Mouse (Mus musculus): Measurements from ENCODE around the gene Lrrfip1.

The Lrrfip1 gene

DNA sequence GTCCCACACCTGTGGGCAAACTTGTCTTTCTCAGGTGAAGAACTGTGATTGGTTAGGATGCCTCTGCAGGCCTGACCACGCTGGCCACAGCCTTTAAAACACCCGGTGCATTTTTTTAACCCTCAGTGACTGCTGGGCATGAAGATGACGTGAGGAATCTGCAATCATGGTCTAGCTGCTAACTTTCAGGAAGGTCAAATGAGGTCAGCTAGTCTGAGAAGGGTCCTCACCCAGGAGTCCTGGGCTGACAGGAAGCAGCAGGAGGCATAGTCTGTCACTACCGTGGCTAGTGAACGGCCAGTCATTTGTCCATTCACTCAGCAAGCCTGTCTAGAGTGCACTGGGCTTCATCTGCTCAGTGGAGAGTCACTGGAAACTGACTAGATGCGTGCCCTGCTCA, 93.9 kb downstream of the Lrrfip1 start:
- DNase-seq, result no peak

- no peak for DNase-seq
These were observed 94.8 kb downstream of the Lrrfip1 start for GRCm38 (mm10) chr1:91093296-91093695.

GRCm38 (mm10) chr1:91094001-91094400, 95.5 kb downstream of the Lrrfip1 start:
- DNase-seq, result no peak

- no peak for DNase-seq
These were observed 96.7 kb downstream of the Lrrfip1 start for GRCm38 (mm10) chr1:91095258-91095657.

DNA sequence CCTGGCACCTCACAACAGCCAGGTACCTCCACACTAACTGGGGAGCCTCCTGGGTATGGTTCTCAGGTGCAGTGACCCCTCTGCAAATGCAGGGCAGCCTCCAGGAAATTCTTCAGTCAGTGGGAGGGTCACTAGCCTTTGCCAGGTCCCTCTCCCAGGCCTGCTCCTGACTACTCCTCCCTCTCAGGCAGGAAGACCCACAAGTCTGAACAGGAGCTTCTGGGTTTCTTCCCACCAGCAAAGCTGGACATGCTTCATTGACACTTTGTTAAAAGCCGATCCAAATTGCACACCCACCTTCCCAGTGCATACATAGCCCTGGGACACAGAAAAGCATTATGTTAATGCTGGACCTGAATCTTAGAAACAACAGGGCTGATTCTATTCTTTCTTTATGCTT, 97.3 kb downstream of the Lrrfip1 start:
- no peak for DNase-seq

DNA sequence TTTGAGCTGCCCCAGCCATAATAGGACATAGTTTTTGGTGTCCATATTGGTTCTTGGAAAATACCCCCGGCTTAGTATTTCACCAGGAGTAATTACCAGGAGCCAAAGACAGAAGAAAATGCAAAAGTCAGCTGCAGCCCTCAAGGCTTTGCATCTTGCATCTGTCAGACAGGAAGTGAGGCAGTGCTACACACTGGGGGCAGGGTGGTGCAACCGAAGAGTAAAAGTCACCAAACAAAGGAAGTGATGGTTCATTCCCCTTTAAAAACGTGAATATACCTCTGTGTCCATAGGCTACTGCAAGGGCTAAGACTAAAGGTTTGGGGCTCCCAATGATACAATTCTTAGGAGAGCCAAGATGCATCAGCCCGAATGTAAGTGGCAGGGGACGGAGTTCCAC, 98.0 kb downstream of the Lrrfip1 start:
- DNase-seq, result no peak

DNA sequence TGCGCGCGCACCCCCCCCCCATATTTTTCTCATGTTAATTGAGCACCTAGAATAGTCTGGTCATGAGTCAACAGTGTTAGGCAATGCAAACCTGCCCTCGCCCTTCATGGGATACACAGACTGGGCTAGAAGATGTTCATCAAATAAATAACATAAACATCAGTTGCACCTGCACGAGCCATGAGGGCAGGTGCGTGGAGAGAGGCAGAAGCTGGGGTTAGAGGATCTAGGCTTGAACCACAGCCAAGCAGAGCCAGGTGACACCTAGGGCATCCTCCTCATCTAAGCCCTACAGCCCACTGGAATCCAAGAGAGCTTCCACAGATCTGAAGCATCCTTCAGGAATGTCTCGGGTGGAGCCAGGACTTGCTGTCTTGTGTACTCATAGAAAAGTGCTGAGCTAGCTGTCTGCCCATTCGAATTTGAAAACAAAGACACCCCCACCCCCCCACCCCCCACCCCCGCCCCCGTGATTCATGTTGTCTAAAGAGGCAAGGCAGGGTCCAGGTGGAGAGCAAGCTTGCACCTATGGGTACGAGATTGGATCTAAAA, 98.8 kb downstream of the Lrrfip1 start:
- no peak for DNase-seq

DNA sequence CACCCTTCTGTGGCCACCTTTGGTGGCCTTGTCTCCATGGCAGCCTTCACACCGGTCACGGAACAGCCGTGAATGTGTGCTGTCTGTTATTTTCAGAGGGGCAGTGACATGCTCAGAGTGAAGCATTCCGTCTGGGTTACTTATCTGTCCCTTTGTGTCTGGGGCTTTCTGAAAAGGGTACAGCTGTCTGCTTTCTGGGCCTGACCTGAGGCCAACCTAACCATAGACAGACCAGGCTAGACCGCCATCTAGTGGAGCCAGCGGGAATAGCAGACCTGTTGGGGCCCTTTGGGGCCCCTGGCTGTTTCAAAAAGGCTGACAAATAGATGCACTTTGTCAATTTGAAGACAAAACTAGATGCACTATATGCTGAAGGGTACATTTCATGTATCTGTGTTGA, 100.3 kb downstream of the Lrrfip1 start:
- peak; percentile 43 for DNase-seq

- no peak for DNase-seq
These were observed 103.3 kb downstream of the Lrrfip1 start for GRCm38 (mm10) chr1:91101709-91102440.

DNA sequence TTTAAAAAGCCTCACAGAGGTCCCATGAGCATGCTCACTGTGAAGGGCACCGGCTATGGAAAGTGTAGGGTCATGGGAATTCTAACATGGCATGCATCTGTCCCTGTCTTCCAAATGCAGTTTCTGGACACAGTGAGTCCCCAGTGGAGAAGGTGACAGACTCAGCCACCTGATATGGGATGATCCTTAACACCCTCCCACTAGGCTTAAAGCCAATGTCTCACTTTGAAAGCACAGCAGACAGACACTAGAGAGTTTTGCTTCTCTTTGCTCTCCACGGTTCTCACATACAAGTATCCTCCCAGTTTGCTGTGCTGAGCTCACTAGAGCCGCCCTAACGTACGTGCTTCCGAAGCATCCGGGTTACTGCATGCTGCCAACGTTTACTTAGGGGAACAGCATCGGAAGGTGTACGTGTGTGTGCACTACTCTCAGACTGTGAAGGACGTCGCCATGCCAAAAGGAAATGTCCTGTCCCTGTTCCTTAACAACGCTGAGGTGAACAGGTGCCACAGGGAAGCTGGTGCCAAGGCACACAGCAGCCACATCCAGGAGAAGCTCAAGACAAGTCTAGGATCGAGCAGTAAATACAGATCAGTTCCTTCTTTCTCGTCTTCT, 104.9 kb downstream of the Lrrfip1 start:
- no peak for DNase-seq

GRCm38 (mm10) chr1:91107548-91107947, 109.0 kb downstream of the Lrrfip1 start:
- no peak for DNase-seq

DNA sequence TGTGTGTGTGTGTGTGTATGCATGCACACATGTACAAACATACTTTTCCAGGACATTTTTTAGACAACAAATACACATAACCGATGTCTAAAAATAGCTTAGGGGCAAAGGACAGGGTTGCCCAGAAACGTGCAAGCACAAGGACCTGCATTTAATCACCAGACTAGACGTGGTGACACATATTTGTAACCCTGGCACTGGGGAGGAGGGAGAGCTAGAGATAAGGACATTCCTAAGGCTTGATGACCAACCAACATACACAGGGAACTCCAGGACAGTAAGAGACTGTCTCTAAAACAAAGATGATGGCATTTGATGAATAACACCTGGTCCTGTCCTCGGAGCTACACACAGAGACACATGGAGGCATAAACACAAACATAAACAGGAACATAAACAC, 110.8 kb downstream of the Lrrfip1 start:
- DNase-seq, result no peak

DNA sequence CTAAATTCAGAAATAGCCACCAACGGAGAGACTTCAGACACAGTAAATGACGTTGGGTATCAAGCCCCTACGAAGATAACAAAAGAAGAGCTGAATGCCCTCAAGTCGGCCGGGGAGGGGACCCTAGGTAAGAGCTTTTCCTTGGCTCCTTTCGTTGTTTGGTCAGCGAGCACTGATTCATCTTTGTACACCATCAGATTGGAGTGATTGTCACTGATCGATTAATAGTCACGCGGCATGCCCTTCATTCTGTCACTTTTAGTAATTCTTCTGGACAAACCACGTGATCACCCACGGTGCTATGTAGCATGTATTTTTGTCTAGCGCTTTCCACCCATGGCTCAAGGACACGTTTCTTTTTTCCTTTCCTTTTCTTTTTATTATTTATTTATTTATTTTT, 113.6 kb downstream of the Lrrfip1 start:
- DNase-seq, result no peak

DNA sequence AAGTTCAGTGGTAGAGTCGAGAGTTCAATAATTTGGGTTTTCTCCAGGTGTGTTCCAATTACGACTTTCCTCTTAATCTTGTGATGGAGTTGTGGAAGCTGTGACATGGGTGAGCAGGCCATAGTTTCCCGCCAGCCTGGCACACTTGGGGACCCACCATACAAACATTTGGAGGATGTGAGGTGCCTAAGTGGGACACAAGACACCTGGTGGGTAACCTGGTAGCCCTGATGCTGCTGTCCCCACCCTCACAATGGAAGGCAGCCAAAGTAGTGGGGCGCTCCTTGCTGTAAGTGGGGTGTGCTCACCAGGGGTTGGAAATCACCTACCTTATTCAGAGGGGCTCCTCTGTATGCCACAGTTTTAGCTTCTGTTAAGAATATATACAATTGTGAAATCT, 114.1 kb downstream of the Lrrfip1 start:
- DNase-seq, result no peak

GRCm38 (mm10) chr1:91122121-91122520, 123.6 kb downstream of the Lrrfip1 start:
- no peak for DNase-seq

DNA sequence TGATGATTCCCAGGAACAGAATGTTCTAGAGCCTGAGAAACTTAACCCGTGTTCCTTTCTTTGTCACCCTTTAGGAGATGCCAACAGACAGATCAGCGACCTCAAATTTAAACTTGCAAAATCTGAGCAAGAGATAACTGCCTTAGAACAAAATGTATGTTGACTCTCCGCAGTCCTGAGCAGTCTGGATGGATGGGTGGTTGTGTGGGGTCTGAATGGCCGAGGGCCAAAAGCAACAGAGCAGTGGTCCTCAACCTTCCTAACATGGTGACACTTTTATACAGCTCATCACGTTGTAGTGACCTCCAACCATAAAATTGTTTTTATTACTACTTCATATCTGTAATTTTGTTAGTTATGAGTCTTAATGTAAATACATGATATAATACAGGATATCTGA, 124.5 kb downstream of the Lrrfip1 start:
- no peak for DNase-seq

- no peak for DNase-seq
These were observed 124.9 kb downstream of the Lrrfip1 start for GRCm38 (mm10) chr1:91123466-91123865.

DNA sequence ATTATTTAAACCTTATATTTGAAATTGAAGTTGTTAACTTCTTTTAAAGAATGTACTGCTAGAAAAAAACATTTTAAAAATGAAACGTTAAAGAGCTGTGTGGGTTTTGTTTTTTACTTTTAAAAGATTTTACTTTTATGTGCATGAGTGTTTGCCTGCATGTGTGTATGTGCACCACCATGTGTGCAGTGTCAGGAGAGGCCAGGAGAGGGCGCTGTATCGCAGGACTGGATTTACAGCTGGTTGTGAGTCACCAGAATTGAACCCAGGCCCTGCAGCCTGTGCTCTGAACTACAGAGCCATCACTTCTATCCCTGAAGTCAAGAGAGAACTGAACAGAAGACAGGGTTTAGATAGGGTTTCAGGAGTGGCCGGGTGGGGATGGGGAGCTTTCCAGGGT, 130.3 kb downstream of the Lrrfip1 start:
- DNase-seq, result no peak

DNA sequence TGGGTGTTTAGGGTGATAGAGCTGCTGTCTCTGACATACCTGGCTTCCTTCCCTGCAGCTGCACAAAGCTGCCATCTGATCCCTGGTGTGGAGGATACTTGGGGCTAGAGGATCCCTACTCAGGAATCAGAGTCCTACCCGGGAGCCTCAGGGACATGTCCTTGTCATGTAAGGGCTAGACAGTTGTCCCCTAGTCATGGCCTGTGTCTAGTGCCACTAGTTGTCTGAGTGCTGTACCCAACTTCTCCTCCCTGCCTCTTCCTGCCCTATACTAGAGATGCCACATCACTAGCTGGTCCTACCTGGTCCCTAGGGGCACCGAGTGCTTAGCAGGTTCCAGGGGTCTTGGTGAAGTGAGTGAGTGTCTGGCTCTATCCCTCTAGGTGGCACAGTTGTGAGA, 138.5 kb downstream of the Lrrfip1 start:
- no peak for DNase-seq

GRCm38 (mm10) chr1:91144813-91145212, 146.3 kb downstream of the Lrrfip1 start, which contains the start of gene Rbm44:
Gene Rbm44 (plus strand): TSS chr1:91145089.
- no peak for DNase-seq

DNA sequence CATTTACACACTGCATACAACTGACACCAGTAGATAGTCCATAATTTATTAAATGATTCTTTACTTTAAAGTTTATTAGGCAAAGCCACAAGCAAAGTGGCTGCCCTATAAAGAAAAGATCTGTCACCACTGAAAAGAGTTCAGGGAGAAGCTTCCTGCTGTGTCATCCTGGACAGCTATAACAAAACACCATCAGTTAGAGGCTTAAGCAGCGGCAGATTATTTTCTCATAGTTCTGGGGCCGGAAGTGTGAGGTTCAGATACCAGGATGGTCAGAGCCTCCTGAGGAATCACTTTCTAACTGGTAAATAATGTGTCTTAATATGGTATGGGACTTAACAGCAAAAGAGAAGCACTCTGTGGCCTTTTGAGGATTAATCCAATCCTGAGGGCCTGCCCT, 153.0 kb downstream of the Lrrfip1 start:
- no peak for DNase-seq

GRCm38 (mm10) chr1:91166798-91167197, 168.3 kb downstream of the Lrrfip1 start:
- DNase-seq, result no peak

- DNase-seq, result no peak
These were observed 170.6 kb downstream of the Lrrfip1 start for GRCm38 (mm10) chr1:91169157-91169556.

GRCm38 (mm10) chr1:91174796-91175195, 176.3 kb downstream of the Lrrfip1 start:
- DNase-seq, result no peak

DNA sequence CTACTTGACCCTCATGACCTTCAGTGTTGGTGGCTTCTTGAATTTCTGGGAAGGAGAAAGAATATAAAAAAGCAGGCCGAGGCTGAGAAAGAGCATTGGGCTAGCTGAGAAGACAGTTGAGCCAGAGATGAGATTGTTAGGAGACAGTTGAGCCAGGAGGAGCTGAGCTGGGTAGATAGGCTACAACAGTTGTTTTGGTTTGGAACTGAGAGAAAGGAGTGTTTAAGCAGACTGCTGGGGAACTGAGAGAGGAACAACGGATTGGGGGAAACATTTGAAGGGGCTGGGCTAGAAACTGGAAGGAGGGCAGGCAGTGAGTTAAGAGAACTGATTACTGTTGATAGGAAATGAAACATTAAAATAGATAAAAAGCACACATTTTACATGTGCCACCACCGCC, 177.5 kb downstream of the Lrrfip1 start:
- DNase-seq, result no peak

All from cerebellum, adult 8-10 months (tissue).